Mouse (Mus musculus) liver, embryonic 11.5 days (tissue): ENCODE measurements around the gene Hspa1a. TPM values are rescaled to one million over a fixed set of nuclear protein-coding genes. Genes with fewer than 3 reads are reported as not detected.
"Not testable (repeated sequence)": the region's sequence is repeated elsewhere in the genome, so short reads cannot be mapped to it uniquely, and the experiment has no call there.

ENCODE experiments used
- ATAC-seq: fragments of 200-750 bp; cut with Nextera tagmentation; replicated peaks from 2 replicates; pipeline ENCODE4 v1.8.0; 2017; ENCODE audit warnings: moderate number of reproducible peaks, mild to moderate bottlenecking, moderate TSS enrichment, moderate library complexity; ENCODE audit not compliant: low FRiP score
- DNase-seq: peaks from one replicate; pipeline ENCODE4 v3.0.0-alpha.2; 2017; ENCODE audit warnings: low spot score
- H3K27ac ChIP-seq: fragments of 300-500 bp; sonication (generic); 2 replicates; pipeline ENCODE4 v1.5.1; 2014; ENCODE audit warnings: mild to moderate bottlenecking, low read depth, low read length, control low read depth
- H3K27me3 ChIP-seq: fragments of 300-500 bp; sonication (generic); replicated peaks from 2 replicates; pipeline ENCODE4 v1.6.1; 2014; ENCODE audit warnings: low read length, mixed read lengths; ENCODE audit not compliant: control insufficient read depth, insufficient read depth
- H3K36me3 ChIP-seq: fragments of 300-500 bp; sonication (generic); 2 replicates; pipeline ENCODE4 v1.6.1; 2014; ENCODE audit warnings: mild to moderate bottlenecking, low read length, moderate library complexity, mixed read lengths; ENCODE audit not compliant: control insufficient read depth, insufficient read depth
- H3K4me1 ChIP-seq: fragments of 300-500 bp; sonication (generic); replicated peaks from 2 replicates; pipeline ENCODE4 v1.6.1; 2014; ENCODE audit warnings: low read length, mixed read lengths; ENCODE audit not compliant: control insufficient read depth, insufficient read depth
- H3K4me2 ChIP-seq: fragments of 300-500 bp; sonication (generic); 2 replicates; pipeline ENCODE4 v1.6.1; 2014; ENCODE audit warnings: mild to moderate bottlenecking, control low read depth, moderate library complexity
- H3K4me3 ChIP-seq: fragments of 300-500 bp; sonication (generic); 2 replicates; pipeline ENCODE4 v1.5.1; 2014; ENCODE audit warnings: low read depth, low read length, control low read depth
- H3K9ac ChIP-seq: fragments of 300-500 bp; sonication (generic); 2 replicates; pipeline ENCODE4 v1.6.1; 2014; ENCODE audit warnings: low read depth, low read length, control low read depth
- H3K9me3 ChIP-seq: fragments of 300-500 bp; sonication (generic); 2 replicates; pipeline ENCODE4 v1.6.1; 2016; ENCODE audit warnings: low read length, inconsistent platforms, mixed read lengths; ENCODE audit not compliant: control insufficient read depth
- WGBS: fragments of 180-500 bp; shearing (Covaris S2); extraction: QIAGEN DNeasy Blood & Tissue Kit; methylation state at CpG from one replicate; pipeline ENCODE4 v1.1.7; 2014; 5-methylcytosine and 5-hydroxymethylcytosine counted together
- polyA plus RNA-seq: library from polyadenylated mRNA; unstranded; fragments of >200 nt; fragmentation: Nextera tagmentation; extraction: Ambion mirVana; gene quantifications from 2 replicates; pipeline ENCODE4 v1.2.1, GENCODE M21; 2014

The Hspa1a gene
- polyA plus RNA-seq, 1 experiment from 2014 or later, result 5.7 TPM

- H3K4me3 ChIP-seq, result no peak overlapping the region
- DNase-seq (no peak), ATAC-seq (no peak)
- H3K4me2 ChIP-seq, result no peak overlapping the region
- WGBS, result 39% methylated on average over 3 of the region's 3 CpGs
- H3K27ac ChIP-seq, result no peak overlapping the region
- peaks cover 11% of the 10 kb centered on the region for H3K4me1 ChIP-seq
- H3K9me3 ChIP-seq, result no peaks in the 10 kb centered on the region
- H3K36me3 ChIP-seq, result no peaks in the 10 kb centered on the region
- H3K9ac ChIP-seq, result no peak overlapping the region
- H3K27me3 ChIP-seq, result peaks cover 10% of the 10 kb centered on the region
Observed at GRCm38 (mm10) chr17:34962125-34962524, 9.8 kb downstream of the Hspa1a start.

- Histone ChIP-seq H3K27ac (no peak overlapping the region), H3K4me1 (peaks cover 11% of the 10 kb centered on the region), H3K4me2 (no peak overlapping the region), H3K9me3 (no peaks in the 10 kb centered on the region), H3K27me3 (peaks cover 12% of the 10 kb centered on the region), H3K4me3 (no peak overlapping the region), H3K9ac (no peak overlapping the region), H3K36me3 (no peaks in the 10 kb centered on the region)
- ATAC-seq (no peak), DNase-seq (no peak)
Observed at GRCm38 (mm10) chr17:34960702-34961493, 11.1 kb downstream of the Hspa1a start.

- Histone ChIP-seq H3K36me3 (no peaks in the 10 kb centered on the region), H3K9me3 (no peaks in the 10 kb centered on the region), H3K4me3 (peak overlapping the region; percentile 52), H3K27ac (peak overlapping the region; percentile 8), H3K4me2 (peak overlapping the region; percentile 93), H3K27me3 (peaks cover 12% of the 10 kb centered on the region), H3K4me1 (peaks cover 11% of the 10 kb centered on the region), H3K9ac (peak overlapping the region; percentile 62)
- 8% methylated on average over 12 of the region's 12 CpGs for WGBS
- peak; percentile 37; the same call in 1 of the 2 replicates for ATAC-seq
- no peak for DNase-seq
Observed at GRCm38 (mm10) chr17:34959881-34960515, 12.0 kb downstream of the Hspa1a start.

- Histone ChIP-seq H3K9ac (peak within 1 kb of the TSS; percentile 62), H3K27me3 (peaks cover 10% of the 10 kb centered on the region), H3K4me1 (peaks cover 11% of the 10 kb centered on the region), H3K4me3 (peak within 1 kb of the TSS; percentile 52), H3K27ac (peak within 1 kb of the TSS; percentile 8), H3K4me2 (peak within 1 kb of the TSS; percentile 93)
- WGBS, result under 1% methylated on average over 25 of the region's 32 CpGs
- DNase-seq (peak; percentile 79), ATAC-seq (peak; percentile 91)
- H3K9me3 ChIP-seq, H3K36me3 ChIP-seq: not testable (repeated sequence)
Observed at GRCm38 (mm10) chr17:34959130-34959778, 12.7 kb downstream of the Hspa1a start, which contains the start of gene Hspa1b. Gene Hspa1b, minus strand, starts transcription at chr17:34959238.

GRCm38 (mm10) chr17:34958734-34959129, 13.2 kb downstream of the Hspa1a start:
- not testable (repeated sequence) for H3K9me3 ChIP-seq, H3K36me3 ChIP-seq, DNase-seq, H3K27ac ChIP-seq, H3K9ac ChIP-seq, H3K27me3 ChIP-seq
- peak overlapping the region; percentile 52; the same call in 1 of the 2 replicates for H3K4me3 ChIP-seq
- H3K4me2 ChIP-seq, result peak overlapping the region; percentile 93
- 0 out of 2 replicates have a peak, but pooled peaks have one; percentile 6 for ATAC-seq
- H3K4me1 ChIP-seq, result peaks cover 11% of the 10 kb centered on the region
- WGBS, result 2% methylated on average over 28 of the region's 47 CpGs

GRCm38 (mm10) chr17:34957966-34958365, 14.0 kb downstream of the Hspa1a start:
- WGBS, result 31% methylated on average over 18 of the region's 40 CpGs

GRCm38 (mm10) chr17:34957291-34957690, 14.7 kb downstream of the Hspa1a start:
- not testable (repeated sequence) for ATAC-seq, H3K4me2 ChIP-seq

More at GRCm38 (mm10) chr17:34957966-34958365, 14.0 kb downstream of the Hspa1a start:
- H3K27me3 ChIP-seq, H3K27ac ChIP-seq, H3K9me3 ChIP-seq, H3K9ac ChIP-seq, H3K4me3 ChIP-seq, DNase-seq, H3K36me3 ChIP-seq, ATAC-seq, H3K4me2 ChIP-seq: not testable (repeated sequence)
- peaks cover 11% of the 10 kb centered on the region for H3K4me1 ChIP-seq

GRCm38 (mm10) chr17:34956340-34956739, 15.6 kb downstream of the Hspa1a start:
- no peak overlapping the region for H3K9ac ChIP-seq
- ATAC-seq, result no peak
- 45% methylated on average over 1 of the region's 1 CpGs for WGBS
- no peak overlapping the region for H3K4me2 ChIP-seq
- H3K4me3 ChIP-seq, result no peak overlapping the region
- peaks cover 2% of the 10 kb centered on the region; the same call in 1 of the 2 replicates for H3K36me3 ChIP-seq
- H3K4me1 ChIP-seq, result peaks cover 11% of the 10 kb centered on the region
- peaks cover 3% of the 10 kb centered on the region for H3K27me3 ChIP-seq
- H3K27ac ChIP-seq, result no peak overlapping the region
- DNase-seq, result no peak
- no peaks in the 10 kb centered on the region for H3K9me3 ChIP-seq

More at GRCm38 (mm10) chr17:34957291-34957690, 14.7 kb downstream of the Hspa1a start:
- peaks cover 11% of the 10 kb centered on the region for H3K4me1 ChIP-seq
- not testable (repeated sequence) for H3K27ac ChIP-seq, DNase-seq, H3K9ac ChIP-seq, H3K9me3 ChIP-seq, H3K27me3 ChIP-seq, H3K36me3 ChIP-seq, H3K4me3 ChIP-seq
- WGBS, result 19% methylated on average over 34 of the region's 40 CpGs
